Mouse (Mus musculus) CH12.LX (cell line): ENCODE data around the gene Elovl5. TPM values are rescaled to one million over a fixed set of nuclear protein-coding genes. Genes with fewer than 3 reads are reported as not detected.
A peak's percentile ranks its signal among the peaks of the same experiment; 100 is the strongest.

Experiments
- DNase-seq: peaks from one replicate; pipeline ENCODE4 v3.0.0-alpha.2; 2013; ENCODE audit errors: extremely low read depth
- H3K27ac ChIP-seq: 2 replicates; pipeline ENCODE4 v1.5.1; 2012; ENCODE audit warnings: low read depth, mild to moderate bottlenecking, control low read depth, moderate library complexity; ENCODE audit not compliant: insufficient read depth
- H3K27me3 ChIP-seq: replicated peaks from 2 replicates; pipeline ENCODE3; 2012; ENCODE audit warnings: inconsistent platforms
- H3K36me3 ChIP-seq, 2 experiments: replicated peaks in 1 of 2; 2 replicates each; pipeline versions ENCODE3 to v1.6.1; 2012; ENCODE audit warnings: inconsistent platforms in 1 of 2, low read length in 1 of 2, mild to moderate bottlenecking in 1 of 2, mixed read lengths in 1 of 2, moderate library complexity in 1 of 2; ENCODE audit not compliant: control insufficient read depth in 1 of 2, insufficient read depth in 1 of 2
- H3K4me1 ChIP-seq, 2 experiments: 2 replicates each; pipeline ENCODE4 v1.6.1; 2012; ENCODE audit warnings: inconsistent platforms in 1 of 2, moderate library complexity in 1 of 2; ENCODE audit not compliant: insufficient read depth in 2 of 2, control insufficient read depth in 1 of 2
- H3K4me2 ChIP-seq: 2 replicates; pipeline ENCODE4 v1.6.1; 2012; ENCODE audit warnings: low read depth, mild to moderate bottlenecking, control low read depth; ENCODE audit not compliant: poor library complexity, insufficient read depth, severe bottlenecking
- H3K4me3 ChIP-seq, 3 experiments: fragments of 150-350 bp in 1 of 3; sonication (generic) in 1 of 3; replicated peaks in 1 of 3; 2 replicates each; pipeline versions ENCODE3 to v1.5.1; 2011 to 2012; ENCODE audit warnings: low read depth in 2 of 3, low read length in 2 of 3, mild to moderate bottlenecking in 2 of 3, moderate library complexity in 2 of 3, control low read depth in 1 of 3, improper control_type of control experiment in 1 of 3, inconsistent platforms in 1 of 3, mixed read lengths in 1 of 3; ENCODE audit not compliant: poor library complexity in 1 of 3
- H3K79me2 ChIP-seq: replicated peaks from 2 replicates; pipeline ENCODE4 v1.6.1; 2012; ENCODE audit warnings: mild to moderate bottlenecking, moderate library complexity; ENCODE audit not compliant: control insufficient read depth, poor library complexity, insufficient read depth, severe bottlenecking; ENCODE audit errors: extremely low read depth
- H3K9ac ChIP-seq: 2 replicates; pipeline ENCODE4 v1.6.1; 2012; ENCODE audit warnings: low read depth, mild to moderate bottlenecking, control low read depth, moderate library complexity; ENCODE audit not compliant: insufficient read depth
- H3K9me3 ChIP-seq: replicated peaks from 2 replicates; pipeline ENCODE3; 2012; ENCODE audit warnings: low read length, inconsistent platforms, mixed read lengths
- BHLHE40 ChIP-seq: IDR thresholded peaks from 2 replicates; pipeline ENCODE4 v1.6.1; 2011; ENCODE audit warnings: mild to moderate bottlenecking, low read depth, low read length, improper control_type of control experiment
- CHD2 ChIP-seq: IDR thresholded peaks from 2 replicates; pipeline ENCODE4 v1.6.1; 2011; ENCODE audit warnings: low read length, improper control_type of control experiment
- E2F4 ChIP-seq: IDR thresholded peaks from 2 replicates; pipeline ENCODE4 v1.6.1; 2011; ENCODE audit warnings: low read depth, low read length, improper control_type of control experiment; ENCODE audit not compliant: insufficient replicate concordance
- ELF1 ChIP-seq: IDR thresholded peaks from 2 replicates; pipeline ENCODE4 v1.6.1; 2014; ENCODE audit warnings: low read depth, mild to moderate bottlenecking, inconsistent platforms, low read length, improper control_type of control experiment
- EP300 ChIP-seq: IDR thresholded peaks from 2 replicates; pipeline ENCODE4 v1.6.1; 2011; ENCODE audit warnings: low read length, improper control_type of control experiment
- GABPA ChIP-seq: IDR thresholded peaks from 2 replicates; pipeline ENCODE4 v1.6.1; 2012; ENCODE audit warnings: low read depth, low read length, improper control_type of control experiment, inconsistent platforms; ENCODE audit not compliant: insufficient replicate concordance
- JUN ChIP-seq: IDR thresholded peaks from 2 replicates; pipeline ENCODE4 v1.6.1; 2011; ENCODE audit warnings: low read depth, mild to moderate bottlenecking, low read length, improper control_type of control experiment, moderate library complexity; ENCODE audit not compliant: insufficient read depth
- KAT2A ChIP-seq: IDR thresholded peaks from 2 replicates; pipeline ENCODE4 v1.6.1; 2012; ENCODE audit warnings: low read length, improper control_type of control experiment, inconsistent platforms; ENCODE audit not compliant: insufficient replicate concordance
- MAZ ChIP-seq: IDR thresholded peaks from 2 replicates; pipeline ENCODE4 v1.6.1; 2012; ENCODE audit warnings: low read depth, mild to moderate bottlenecking, inconsistent platforms, low read length, improper control_type of control experiment, moderate library complexity
- MXI1 ChIP-seq: IDR thresholded peaks from 2 replicates; pipeline ENCODE4 v1.6.1; 2011; ENCODE audit warnings: mild to moderate bottlenecking, low read depth, low read length, improper control_type of control experiment
- MYC ChIP-seq: IDR thresholded peaks from 2 replicates; pipeline ENCODE4 v1.6.1; 2011; ENCODE audit warnings: low read depth, mild to moderate bottlenecking, improper control_type of control experiment, low read length
- NELFE ChIP-seq: IDR thresholded peaks from 2 replicates; pipeline ENCODE4 v1.6.1; 2011; ENCODE audit warnings: low read depth, low read length, improper control_type of control experiment
- NRF1 ChIP-seq: IDR thresholded peaks from 2 replicates; pipeline ENCODE4 v1.6.1; 2014; ENCODE audit warnings: low read depth, mild to moderate bottlenecking, inconsistent platforms, low read length, improper control_type of control experiment, moderate library complexity
- PAX5 ChIP-seq: IDR thresholded peaks from 2 replicates; pipeline ENCODE4 v1.6.1; 2012; ENCODE audit warnings: low read length, inconsistent platforms, mixed read lengths
- RAD21 ChIP-seq: IDR thresholded peaks from 2 replicates; pipeline ENCODE4 v1.6.1; 2011; ENCODE audit warnings: low read depth, mild to moderate bottlenecking, low read length, improper control_type of control experiment, moderate library complexity
- SIN3A ChIP-seq: IDR thresholded peaks from 2 replicates; pipeline ENCODE4 v1.6.1; 2012; ENCODE audit warnings: low read length, improper control_type of control experiment, inconsistent platforms
- SMC3 ChIP-seq: IDR thresholded peaks from 2 replicates; pipeline ENCODE4 v1.6.1; 2011; ENCODE audit warnings: low read depth, low read length, improper control_type of control experiment
- TCF12 ChIP-seq: IDR thresholded peaks from 2 replicates; pipeline ENCODE4 v1.6.1; 2014; ENCODE audit warnings: low read depth, mild to moderate bottlenecking, inconsistent platforms, low read length, improper control_type of control experiment
- USF1 ChIP-seq: IDR thresholded peaks from 2 replicates; pipeline ENCODE4 v1.6.1; 2014; ENCODE audit warnings: low read depth, mild to moderate bottlenecking, inconsistent platforms, low read length, improper control_type of control experiment
- ZNF384 ChIP-seq: IDR thresholded peaks from 2 replicates; pipeline ENCODE4 v1.6.1; 2012; ENCODE audit warnings: low read depth, low read length, improper control_type of control experiment, inconsistent platforms
- dilution Hi-C: fragments of 300-500 bp; cut with MboI; formaldehyde crosslinking; loops from 2 replicates; pipeline ENCODE4 v1.14.3; 2020; ENCODE audit warnings: low sequenced_read_pairs; ENCODE audit not compliant: extremely low pct_unique_long_range_greater_than_20kb, extremely low pct_ligation_motif_present
- in situ Hi-C: fragments of 300-500 bp; cut with MboI; formaldehyde crosslinking; loops from 3 replicates; pipeline ENCODE4 v1.14.3; 2019; ENCODE audit warnings: low sequenced_read_pairs, low pct_ligation_motif_present, low pct_unique_long_range_greater_than_20kb, mixed read lengths
- polyA plus RNA-seq: library from polyadenylated mRNA; unstranded; fragments of >175 nt; gene quantifications from 2 replicates; pipeline ENCODE4 v1.2.1, GENCODE M21; 2012; ENCODE audit warnings: low read depth; ENCODE audit not compliant: insufficient read length
- total RNA-seq, 2 experiments: library from RNA; depleted of rRNA; stranded (reverse); fragments of 300-350 nt in 1 of 2; fragments of >200 nt in 1 of 2; gene quantifications; 2 replicates each; pipeline ENCODE4 v1.2.3; 2012 to 2014

Gene Elovl5
- total and polyA plus RNA-seq, 3 experiments, result 44.0 to 122 (median 63.0) TPM

- dilution Hi-C loops (no loop called here), in situ Hi-C loops (no loop called here)
- H3K9me3 ChIP-seq, result no peaks in the 10 kb centered on the region
- no peaks in the 10 kb centered on the region for H3K27me3 ChIP-seq
- H3K4me2 ChIP-seq, result no peak overlapping the region
- no peak overlapping the region for H3K9ac ChIP-seq
- peak; percentile 71 for TF ChIP-seq ZNF384
- no peak for TF ChIP-seq BHLHE40
- no peak overlapping the region for H3K4me3 ChIP-seq
- no peak overlapping the region for H3K27ac ChIP-seq
- no peak for DNase-seq
- H3K79me2 ChIP-seq, result peaks cover 21% of the 10 kb centered on the region
- peaks cover 0 to 35% of the 10 kb centered on the region in 2 experiments for H3K36me3 ChIP-seq
- H3K4me1 ChIP-seq, result peaks cover 20 to 89% of the 10 kb centered on the region in 2 experiments
Observed at GRCm38 (mm10) chr9:77935818-77936611, 18.9 kb downstream of the Elovl5 start.

GRCm38 (mm10) chr9:77937875-77938274 is 20.7 kb downstream of the Elovl5 start:
- no peak overlapping the region for H3K27ac ChIP-seq
- peaks cover 0 to 30% of the 10 kb centered on the region in 2 experiments for H3K36me3 ChIP-seq
- no peak for DNase-seq
- no peaks in the 10 kb centered on the region for H3K9me3 ChIP-seq
- H3K9ac ChIP-seq, result no peak overlapping the region
- H3K4me2 ChIP-seq, result no peak overlapping the region
- in situ Hi-C loops, result no loop called here
- H3K4me1 ChIP-seq, result peaks cover 21 to 88% of the 10 kb centered on the region in 2 experiments
- no peaks in the 10 kb centered on the region for H3K27me3 ChIP-seq
- TF ChIP-seq MYC (no peak), NRF1 (no peak), PAX5 (no peak), SMC3 (no peak), EP300 (no peak), NELFE (no peak), SIN3A (no peak), GABPA (no peak), BHLHE40 (no peak), E2F4 (no peak), KAT2A (no peak), JUN (no peak), MXI1 (no peak), TCF12 (no peak), RAD21 (no peak), ELF1 (no peak), MAZ (no peak), CHD2 (no peak), USF1 (no peak), ZNF384 (no peak)
- H3K79me2 ChIP-seq, result peaks cover 7% of the 10 kb centered on the region
- dilution Hi-C loops, result no loop called here
- H3K4me3 ChIP-seq, result no peak overlapping the region
